Mouse (Mus musculus) heart, postnatal 0 days (tissue): ENCODE data around the gene Camk1g.

Experiments used
- CTCF ChIP-seq: IDR thresholded peaks from 2 replicates; pipeline ENCODE4 v1.5.1; 2016; ENCODE audit warnings: antibody characterized with exemption, control low read depth, low read depth
- EP300 ChIP-seq: IDR thresholded peaks from 2 replicates; pipeline ENCODE4 v1.6.1; 2016; ENCODE audit warnings: antibody characterized with exemption, low read depth

DNA sequence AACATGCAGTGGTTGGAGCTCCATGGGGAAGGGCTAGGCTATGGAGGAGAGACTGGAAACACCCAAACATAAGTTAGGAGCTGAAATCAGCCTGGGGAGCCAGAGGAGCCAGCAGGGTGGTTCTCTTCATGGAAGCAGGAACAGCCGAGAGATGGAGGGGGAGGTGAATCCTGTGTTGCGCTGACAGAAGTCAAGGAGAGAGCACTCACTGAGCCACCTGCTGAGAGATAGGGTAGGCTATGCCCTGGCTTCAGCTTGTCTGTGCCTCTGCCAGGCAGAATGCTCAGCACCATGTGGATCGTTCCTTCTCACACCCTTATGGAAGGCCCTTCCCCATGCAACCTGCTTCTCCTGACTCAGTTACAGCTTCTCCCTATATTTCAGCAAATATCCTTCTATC is 36.3 kb downstream of the Camk1g start:
- no peak for TF ChIP-seq CTCF
- no peak for TF ChIP-seq EP300
